Mouse (Mus musculus) neural tube, embryonic 11.5 days (tissue): ENCODE measurements at regions not wholly inside any gene's neighbourhood (a gene's known extent, or its start where the extent isn't known, plus 50 kb on each side); places are given as distances from the start of the nearest gene placed in this dataset.

Experiments
- ATAC-seq: fragments of 200-750 bp; cut with Nextera tagmentation; 2 replicates; pipeline ENCODE4 v1.8.0; 2017; ENCODE audit warnings: moderate number of reproducible peaks, mild to moderate bottlenecking, moderate TSS enrichment, moderate library complexity; ENCODE audit not compliant: insufficient read depth, low FRiP score, low TSS enrichment
- DNase-seq: peaks from one replicate; pipeline ENCODE4 v3.0.0-alpha.2; 2015; ENCODE audit warnings: low spot score
- H3K27ac ChIP-seq: fragments of 300-500 bp; sonication (generic); 2 replicates; pipeline ENCODE4 v1.5.1; 2014; ENCODE audit warnings: low read depth, mild to moderate bottlenecking, low read length
- H3K27me3 ChIP-seq: fragments of 300-500 bp; sonication (generic); 2 replicates; pipeline ENCODE4 v1.6.1; 2014; ENCODE audit warnings: mild to moderate bottlenecking, low read length, mixed read lengths; ENCODE audit not compliant: control insufficient read depth, insufficient read depth
- H3K36me3 ChIP-seq: fragments of 300-500 bp; sonication (generic); 2 replicates; pipeline ENCODE4 v1.6.1; 2014; ENCODE audit warnings: mild to moderate bottlenecking, low read length, moderate library complexity, mixed read lengths; ENCODE audit not compliant: control insufficient read depth, insufficient read depth
- H3K4me1 ChIP-seq: fragments of 300-500 bp; sonication (generic); 2 replicates; pipeline ENCODE4 v1.6.1; 2014; ENCODE audit warnings: low read length, mixed read lengths; ENCODE audit not compliant: control insufficient read depth, insufficient read depth
- H3K4me2 ChIP-seq: fragments of 300-500 bp; sonication (generic); 2 replicates; pipeline ENCODE4 v1.6.1; 2014; ENCODE audit warnings: low read depth, mild to moderate bottlenecking, moderate library complexity
- H3K4me3 ChIP-seq: fragments of 300-500 bp; sonication (generic); 2 replicates; pipeline ENCODE4 v1.5.1; 2014; ENCODE audit warnings: low read depth, low read length
- H3K9ac ChIP-seq: fragments of 300-500 bp; sonication (generic); 2 replicates; pipeline ENCODE4 v1.6.1; 2014; ENCODE audit warnings: mild to moderate bottlenecking, low read length
- H3K9me3 ChIP-seq: fragments of 300-500 bp; sonication (generic); 2 replicates; pipeline ENCODE4 v1.6.1; 2016; ENCODE audit warnings: low read length; ENCODE audit not compliant: control insufficient read depth
- WGBS: fragments of 180-500 bp; shearing (Covaris S2); extraction: QIAGEN DNeasy Blood & Tissue Kit; methylation state at CpG from one replicate; pipeline ENCODE4 v1.1.7; 2014; 5-methylcytosine and 5-hydroxymethylcytosine counted together

DNA sequence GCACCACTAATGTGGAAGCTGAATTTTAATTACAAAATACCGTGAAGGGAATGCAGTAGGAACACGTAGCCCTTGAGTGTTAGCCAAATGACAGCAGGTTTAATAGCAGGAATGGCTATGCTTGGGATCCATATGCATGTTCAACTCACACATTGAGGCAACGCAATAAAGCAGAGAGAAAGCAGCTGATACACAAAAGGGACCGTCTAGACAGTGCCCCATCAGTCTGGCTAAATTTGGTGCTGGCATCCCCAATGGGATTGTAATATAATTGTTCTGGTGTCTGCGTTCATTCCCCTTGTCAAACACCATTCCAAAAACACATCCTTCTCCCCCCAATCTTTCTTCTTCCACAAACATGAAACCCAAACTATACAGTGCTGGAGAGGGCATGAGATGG, 165.1 kb upstream of the Tmem161b start:
- H3K36me3 ChIP-seq, result no peaks in the 10 kb centered on the region
- peak overlapping the region; percentile 86 for H3K27ac ChIP-seq
- no peak overlapping the region for H3K4me2 ChIP-seq
- H3K4me1 ChIP-seq, result peaks cover 4% of the 10 kb centered on the region; the same call in 1 of the 2 replicates
- H3K27me3 ChIP-seq, result no peaks in the 10 kb centered on the region
- 40% methylated on average over 5 of the region's 5 CpGs for WGBS
- H3K4me3 ChIP-seq, result no peak overlapping the region
- peak; percentile 60 for ATAC-seq
- H3K9me3 ChIP-seq, result no peaks in the 10 kb centered on the region
- DNase-seq, result peak; percentile 61
- H3K9ac ChIP-seq, result no peak overlapping the region

GRCm38 (mm10) chr13:84057456-84057855, 164.6 kb upstream of the Tmem161b start:
- H3K4me3 ChIP-seq, result no peak overlapping the region
- H3K9me3 ChIP-seq, result no peaks in the 10 kb centered on the region
- no peaks in the 10 kb centered on the region for H3K36me3 ChIP-seq
- H3K27ac ChIP-seq, result peak overlapping the region; percentile 86
- H3K9ac ChIP-seq, result no peak overlapping the region
- DNase-seq, result no peak
- H3K4me1 ChIP-seq, result peaks cover 4% of the 10 kb centered on the region; the same call in 1 of the 2 replicates
- no peak for ATAC-seq
- H3K27me3 ChIP-seq, result no peaks in the 10 kb centered on the region
- no peak overlapping the region for H3K4me2 ChIP-seq

GRCm38 (mm10) chr13:84058251-84058650, 163.8 kb upstream of the Tmem161b start:
- Histone ChIP-seq H3K27ac (peak overlapping the region; percentile 89), H3K27me3 (no peaks in the 10 kb centered on the region), H3K4me3 (no peak overlapping the region), H3K36me3 (no peaks in the 10 kb centered on the region), H3K4me1 (peaks cover 4% of the 10 kb centered on the region; the same call in 1 of the 2 replicates), H3K4me2 (no peak overlapping the region), H3K9ac (peak overlapping the region; percentile 14), H3K9me3 (no peaks in the 10 kb centered on the region)
- WGBS, result 53% methylated on average over 3 of the region's 3 CpGs
- DNase-seq, result no peak
- no peak for ATAC-seq

DNA sequence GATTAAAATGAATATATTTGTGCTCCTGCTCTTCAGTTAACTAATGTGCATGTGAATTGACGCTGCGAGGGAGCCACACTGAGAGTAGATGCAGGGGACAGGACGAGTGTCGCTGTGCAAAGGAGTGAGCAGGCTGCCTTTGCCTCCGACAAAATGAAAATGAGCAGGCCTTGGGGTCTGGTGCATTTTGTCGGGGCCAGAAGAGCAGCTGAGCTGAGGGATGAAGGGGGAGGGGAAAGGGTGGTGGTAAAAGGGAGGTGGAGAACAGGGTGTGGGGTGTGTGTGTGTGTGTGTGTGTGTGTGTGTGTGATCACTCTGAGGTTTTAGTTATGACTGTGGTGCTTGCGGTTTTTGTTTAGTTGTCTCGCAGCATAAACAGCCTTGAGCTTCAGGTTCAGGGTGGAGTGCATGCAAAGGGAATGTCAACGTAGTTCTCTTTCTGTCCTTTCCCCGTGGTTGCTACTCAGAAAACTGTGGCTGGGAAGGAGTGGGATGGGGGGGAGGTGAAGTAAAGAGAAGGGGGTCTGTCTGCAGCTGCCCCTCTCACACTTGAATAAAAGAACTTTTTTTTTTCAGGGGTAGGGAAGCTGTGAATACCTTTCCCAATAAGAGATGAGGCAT, 163.0 kb upstream of the Tmem161b start:
- Histone ChIP-seq H3K4me3 (no peak overlapping the region), H3K27me3 (no peaks in the 10 kb centered on the region), H3K9ac (peak overlapping the region; percentile 37), H3K4me1 (peaks cover 4% of the 10 kb centered on the region; the same call in 1 of the 2 replicates), H3K9me3 (no peaks in the 10 kb centered on the region), H3K36me3 (no peaks in the 10 kb centered on the region), H3K4me2 (peak overlapping the region; percentile 29), H3K27ac (peak overlapping the region; percentile 89)
- ATAC-seq, result peak; percentile 70
- 8% methylated on average over 10 of the region's 10 CpGs for WGBS
- DNase-seq, result peak; percentile 80

- H3K4me3 ChIP-seq, result no peak overlapping the region
- 0 out of 2 replicates have a peak overlapping the region, but pooled peaks have one; percentile 6 for H3K4me2 ChIP-seq
- peaks cover 4% of the 10 kb centered on the region; the same call in 1 of the 2 replicates for H3K4me1 ChIP-seq
- ATAC-seq (peak; percentile 80), DNase-seq (peak; percentile 66)
- 8% methylated on average over 5 of the region's 5 CpGs for WGBS
- no peak overlapping the region; the same call in 1 of the 2 replicates for H3K9ac ChIP-seq
- no peaks in the 10 kb centered on the region for H3K27me3 ChIP-seq
- H3K9me3 ChIP-seq, result no peaks in the 10 kb centered on the region
- peak overlapping the region; percentile 89 for H3K27ac ChIP-seq
- H3K36me3 ChIP-seq, result no peaks in the 10 kb centered on the region
Observed at GRCm38 (mm10) chr13:84059661-84060452, 162.2 kb upstream of the Tmem161b start.

DNA sequence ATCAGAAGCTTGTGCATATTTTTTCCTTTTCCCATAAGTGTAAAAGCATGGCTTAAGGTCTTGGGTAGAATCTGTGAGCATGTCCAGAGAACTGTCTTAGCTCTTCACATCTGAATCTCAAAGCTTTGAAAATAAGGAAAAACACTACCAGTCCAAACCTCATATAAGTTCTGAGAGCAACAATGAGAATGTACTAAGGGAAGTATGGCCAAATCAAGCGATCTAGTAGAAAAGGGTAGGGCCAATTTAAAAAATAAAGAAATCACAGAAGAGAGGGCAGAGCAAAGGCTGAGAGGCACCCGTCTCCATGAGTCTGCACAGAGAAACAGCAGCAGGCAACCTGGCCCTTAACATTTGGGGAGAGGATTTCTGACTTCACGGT, 161.7 kb upstream of the Tmem161b start:
- H3K9ac ChIP-seq, result no peak overlapping the region

DNA sequence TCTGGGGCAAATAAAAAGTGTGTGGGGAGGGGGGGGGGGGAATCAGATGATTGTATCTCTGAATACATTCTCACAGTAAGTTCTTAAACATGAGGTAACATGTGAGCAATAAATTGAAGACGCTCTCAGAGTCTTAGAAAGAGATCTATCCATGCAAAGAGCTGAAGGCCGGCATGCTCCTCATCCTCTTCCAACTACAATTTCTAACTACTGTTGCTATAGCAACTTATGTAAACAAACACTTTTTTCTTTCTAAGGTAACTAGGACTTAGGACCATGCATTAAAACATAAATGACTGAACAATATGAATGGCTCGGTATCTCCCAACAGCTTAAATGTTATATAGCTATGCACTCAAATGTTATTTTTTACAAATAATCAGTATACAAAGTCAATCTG, 161.2 kb upstream of the Tmem161b start:
- Histone ChIP-seq H3K36me3 (no peaks in the 10 kb centered on the region), H3K27ac (peak overlapping the region; percentile 89), H3K4me3 (no peak overlapping the region), H3K4me2 (no peak overlapping the region), H3K4me1 (peaks cover 4% of the 10 kb centered on the region; the same call in 1 of the 2 replicates), H3K27me3 (no peaks in the 10 kb centered on the region), H3K9me3 (no peaks in the 10 kb centered on the region), H3K9ac (no peak overlapping the region)
- DNase-seq (no peak), ATAC-seq (no peak)
- 52% methylated on average over 3 of the region's 3 CpGs for WGBS

More for the DNA sequence above, 161.7 kb upstream of the Tmem161b start:
- peak overlapping the region; percentile 89 for H3K27ac ChIP-seq
- 47% methylated on average over 3 of the region's 3 CpGs for WGBS
- DNase-seq (no peak), ATAC-seq (no peak)
- 0 out of 2 replicates have a peak overlapping the region, but pooled peaks have one; percentile 6 for H3K4me2 ChIP-seq
- H3K9me3 ChIP-seq, result no peaks in the 10 kb centered on the region
- H3K4me1 ChIP-seq, result peaks cover 4% of the 10 kb centered on the region; the same call in 1 of the 2 replicates
- H3K4me3 ChIP-seq, result no peak overlapping the region
- H3K27me3 ChIP-seq, result no peaks in the 10 kb centered on the region
- H3K36me3 ChIP-seq, result no peaks in the 10 kb centered on the region

GRCm38 (mm10) chr13:84061820-84062480, 160.1 kb upstream of the Tmem161b start:
- H3K4me1 ChIP-seq, result peaks cover 12% of the 10 kb centered on the region

More at GRCm38 (mm10) chr13:84061820-84062480, 160.1 kb upstream of the Tmem161b start:
- H3K27me3 ChIP-seq, result no peaks in the 10 kb centered on the region
- no peak for DNase-seq
- no peaks in the 10 kb centered on the region for H3K9me3 ChIP-seq
- peak overlapping the region; percentile 85 for H3K27ac ChIP-seq
- H3K4me2 ChIP-seq, result peak overlapping the region; percentile 17
- no peak for ATAC-seq
- H3K4me3 ChIP-seq, result no peak overlapping the region
- H3K9ac ChIP-seq, result 0 out of 2 replicates have a peak overlapping the region, but pooled peaks have one; percentile 5
- 27% methylated on average over 7 of the region's 7 CpGs for WGBS
- no peaks in the 10 kb centered on the region for H3K36me3 ChIP-seq
